Comparison of ENCODE assay signal across 33 mouse cellular contexts in genomic region chr1:135210421-135210820, GRCm38 (mm10). TPM values are rescaled to one million over a fixed set of nuclear protein-coding genes. Genes with fewer than 3 reads are reported as not detected.
"Had no signal": no experiment of that assay in that cellular context is flagged by ENCODE, and none has a peak within 500 bp of the region (broad histone marks: within the 10 kb centered on the region; RNA-seq: fewer than 3 reads in every experiment).

No protein-coding gene starts in this region.

- ATAC-seq: hindbrain, embryonic 16.5 days; inflammation-experienced regulatory T-cells, adult 6 months; intestine, embryonic 15.5 days; intestine, postnatal 0 days had no signal

- DNase-seq: gastrocnemius, postnatal 14 days; gastrocnemius, postnatal 36 days; heart, adult 18-20 months; heart, postnatal 10 days; heart, postnatal 4 days; kidney, adult 18-20 months; kidney, adult 8-10 months; kidney, postnatal 10 days; kidney, postnatal 25 days; kidney, postnatal 4 days; liver had no signal

- H3K36me3 ChIP-seq: heart, embryonic 10.5 days; heart, embryonic 12.5 days; hindbrain, embryonic 10.5 days; hindbrain, embryonic 12.5 days; intestine, embryonic 15.5 days; limb, embryonic 10.5 days; limb, embryonic 12.5 days had no signal

- H3K4me1 ChIP-seq: hindbrain, embryonic 10.5 days; hindbrain, embryonic 12.5 days; intestine, embryonic 15.5 days; limb, embryonic 10.5 days; limb, embryonic 12.5 days had no signal

- H3K4me3 ChIP-seq: heart, embryonic 10.5 days; heart, embryonic 12.5 days; hindbrain, embryonic 10.5 days; hindbrain, embryonic 12.5 days; intestine, embryonic 15.5 days; layer of hippocampus, adult 2 months; left cerebral cortex, adult 2 months; limb, embryonic 10.5 days; limb, embryonic 12.5 days had no signal

- H3K9ac ChIP-seq: heart, embryonic 12.5 days; hindbrain, embryonic 12.5 days; hindbrain, embryonic 14.5 days; intestine, embryonic 15.5 days; limb, embryonic 12.5 days had no signal

- H3K27ac ChIP-seq: heart, embryonic 10.5 days; hindbrain, embryonic 10.5 days; hindbrain, embryonic 12.5 days; hindbrain, embryonic 14.5 days; intestine, embryonic 15.5 days; layer of hippocampus, adult 2 months; left cerebral cortex, adult 2 months; limb, embryonic 10.5 days; limb, embryonic 12.5 days had no signal

- H3K9me3 ChIP-seq: heart, embryonic 10.5 days; heart, embryonic 12.5 days; hindbrain, embryonic 10.5 days; hindbrain, embryonic 12.5 days; intestine, embryonic 15.5 days; limb, embryonic 10.5 days; limb, embryonic 12.5 days had no signal

- H3K27me3 ChIP-seq: hindbrain, embryonic 12.5 days; intestine, embryonic 15.5 days; limb, embryonic 12.5 days had no signal

- H3K4me2 ChIP-seq: heart, embryonic 12.5 days; hindbrain, embryonic 12.5 days; hindbrain, embryonic 14.5 days; intestine, embryonic 15.5 days; limb, embryonic 12.5 days had no signal

RNA-seq across cellular contexts. Expression of gene Gpr37l1, which starts 42.9 kb away (rescaled TPM):
- polyA plus RNA-seq: heart, embryonic 10.5 days; heart, embryonic 12.5 days; heart, embryonic 14.5 days; heart, embryonic 16.5 days; hindbrain, embryonic 10.5 days; inflammation-experienced regulatory T-cells, adult 6 months; kidney, embryonic 14.5 days; kidney, embryonic 16.5 days; limb, embryonic 10.5 days; limb, embryonic 12.5 days had no signal

RNA-seq across cellular contexts. Expression of gene Elf3, which starts 47.9 kb away (rescaled TPM):
- total RNA-seq: gastrocnemius, postnatal 36 days; heart, postnatal 25 days; layer of hippocampus, adult 2 months; layer of hippocampus, postnatal 10 days; layer of hippocampus, postnatal 25 days; left cerebral cortex, adult 2 months; left cerebral cortex, postnatal 14 days; left cerebral cortex, postnatal 36 days had no signal
- polyA plus RNA-seq: inflammation-experienced regulatory T-cells, adult 6 months had no signal
